Mouse (Mus musculus) thymus, adult 2 months (tissue): ENCODE data around the gene Trim31. TPM values are rescaled to one million over a fixed set of nuclear protein-coding genes. Genes with fewer than 3 reads are reported as not detected.

ENCODE experiments used
- DNase-seq: peaks from one replicate; pipeline ENCODE4 v3.0.0; 2021
- H3K27ac ChIP-seq: fragments of 200-500 bp; 2 replicates; pipeline ENCODE4 v1.5.1; 2012; ENCODE audit warnings: low read length, control low read depth; ENCODE audit not compliant: control insufficient read depth, insufficient read depth
- H3K27me3 ChIP-seq: fragments of 200-500 bp; 2 replicates; pipeline ENCODE4 v1.6.1; 2012; ENCODE audit warnings: mild to moderate bottlenecking, low read length, moderate library complexity, mixed read lengths; ENCODE audit not compliant: control insufficient read depth, insufficient read depth
- H3K36me3 ChIP-seq: fragments of 200-500 bp; 2 replicates; pipeline ENCODE4 v1.6.1; 2012; ENCODE audit warnings: mild to moderate bottlenecking, low read length, moderate library complexity; ENCODE audit not compliant: control insufficient read depth, insufficient read depth
- H3K4me1 ChIP-seq: fragments of 200-500 bp; replicated peaks from 2 replicates; pipeline ENCODE4 v1.6.1; 2012; ENCODE audit warnings: low read length; ENCODE audit not compliant: control insufficient read depth, insufficient read depth
- H3K4me3 ChIP-seq: fragments of 200-500 bp; 2 replicates; pipeline ENCODE4 v1.5.1; 2012; ENCODE audit warnings: mild to moderate bottlenecking, low read length, control low read depth, moderate library complexity; ENCODE audit not compliant: control insufficient read depth, insufficient read depth
- CTCF ChIP-seq: fragments of 200-500 bp; IDR thresholded peaks from 2 replicates; pipeline ENCODE4 v1.5.1; 2012; ENCODE audit warnings: mild to moderate bottlenecking, control low read depth, low read length, moderate library complexity, borderline replicate concordance; ENCODE audit not compliant: control insufficient read depth, poor library complexity, insufficient read depth; ENCODE audit errors: extremely low read depth
- POLR2A ChIP-seq: fragments of 200-500 bp; IDR thresholded peaks from 2 replicates; pipeline ENCODE4 v1.6.1; 2012; ENCODE audit warnings: mild to moderate bottlenecking, low read length, control low read depth, moderate library complexity; ENCODE audit not compliant: control insufficient read depth, poor library complexity, insufficient read depth; ENCODE audit errors: extremely low read depth
- WGBS: fragments of 180-500 bp; shearing (Covaris S2); methylation state at CpG from one replicate; pipeline ENCODE4 v1.1.7; 2018; 5-methylcytosine and 5-hydroxymethylcytosine counted together
- polyA plus RNA-seq: library from polyadenylated mRNA; depleted of rRNA; stranded (reverse); fragments of >200 nt; gene quantifications from 2 replicates; pipeline ENCODE4 v1.2.3, GENCODE M21; 2012

Trim31 gene
- polyA plus RNA-seq, 1 experiment, result 0.38 TPM

- Histone ChIP-seq H3K4me3 (no peak overlapping the region), H3K27ac (no peak overlapping the region), H3K36me3 (no peaks in the 10 kb centered on the region), H3K27me3 (no peaks in the 10 kb centered on the region), H3K4me1 (no peaks in the 10 kb centered on the region)
- TF ChIP-seq POLR2A (no peak), CTCF (no peak)
- DNase-seq, result no peak
- 82% methylated on average over 4 of the region's 4 CpGs for WGBS
These were observed 25.6 kb downstream of the Trim31 start for GRCm38 (mm10) chr17:36923491-36923890.

- Histone ChIP-seq H3K4me3 (no peak overlapping the region), H3K27ac (no peak overlapping the region), H3K4me1 (no peaks in the 10 kb centered on the region), H3K27me3 (no peaks in the 10 kb centered on the region), H3K36me3 (no peaks in the 10 kb centered on the region)
- no peak for DNase-seq
- WGBS, result 92% methylated on average over 10 of the region's 10 CpGs
- no peak for TF ChIP-seq POLR2A
- no peak for TF ChIP-seq CTCF
These were observed 29.7 kb downstream of the Trim31 start for GRCm38 (mm10) chr17:36927496-36928120.

- TF ChIP-seq CTCF (no peak), POLR2A (no peak)
- H3K36me3 ChIP-seq, result no peaks in the 10 kb centered on the region
- 51% methylated on average over 12 of the region's 12 CpGs for WGBS
These were observed 31.5 kb downstream of the Trim31 start for GRCm38 (mm10) chr17:36929236-36929932.

GRCm38 (mm10) chr17:36930233-36930632 lies 32.3 kb downstream of the Trim31 start:
- Histone ChIP-seq H3K36me3 (no peaks in the 10 kb centered on the region), H3K4me3 (no peak overlapping the region), H3K27me3 (no peaks in the 10 kb centered on the region), H3K27ac (no peak overlapping the region), H3K4me1 (no peaks in the 10 kb centered on the region)
- WGBS, result 86% methylated on average over 6 of the region's 6 CpGs
- DNase-seq, result no peak
- TF ChIP-seq POLR2A (no peak), CTCF (no peak)

More at GRCm38 (mm10) chr17:36929236-36929932, 31.5 kb downstream of the Trim31 start:
- H3K27ac ChIP-seq, result no peak overlapping the region
- no peak for DNase-seq
- no peak overlapping the region for H3K4me3 ChIP-seq
- H3K4me1 ChIP-seq, result no peaks in the 10 kb centered on the region
- no peaks in the 10 kb centered on the region for H3K27me3 ChIP-seq

GRCm38 (mm10) chr17:36931130-36931529 lies 33.2 kb downstream of the Trim31 start:
- no peaks in the 10 kb centered on the region for H3K4me1 ChIP-seq
- no peaks in the 10 kb centered on the region for H3K27me3 ChIP-seq
- 92% methylated on average over 4 of the region's 4 CpGs for WGBS
- DNase-seq, result no peak
- TF ChIP-seq CTCF (no peak), POLR2A (no peak)
- no peaks in the 10 kb centered on the region for H3K36me3 ChIP-seq
- H3K4me3 ChIP-seq, result no peak overlapping the region
- no peak overlapping the region for H3K27ac ChIP-seq

GRCm38 (mm10) chr17:36931806-36932205 lies 33.9 kb downstream of the Trim31 start:
- WGBS, result 80% methylated on average over 2 of the region's 2 CpGs
- no peak for DNase-seq

More at GRCm38 (mm10) chr17:36931806-36932205, 33.9 kb downstream of the Trim31 start:
- H3K4me1 ChIP-seq, result no peaks in the 10 kb centered on the region
- TF ChIP-seq POLR2A (no peak), CTCF (no peak)
- no peaks in the 10 kb centered on the region for H3K36me3 ChIP-seq
- H3K27me3 ChIP-seq, result no peaks in the 10 kb centered on the region
- H3K27ac ChIP-seq, result no peak overlapping the region
- H3K4me3 ChIP-seq, result no peak overlapping the region
